Mouse (Mus musculus) retina, embryonic 14.5 days (tissue): ENCODE measurements around the gene Coq8a.

Source experiments
- DNase-seq: peaks from one replicate; pipeline ENCODE4 v3.0.0-alpha.2; 2015; ENCODE audit warnings: low spot score

Coq8a gene

DNA sequence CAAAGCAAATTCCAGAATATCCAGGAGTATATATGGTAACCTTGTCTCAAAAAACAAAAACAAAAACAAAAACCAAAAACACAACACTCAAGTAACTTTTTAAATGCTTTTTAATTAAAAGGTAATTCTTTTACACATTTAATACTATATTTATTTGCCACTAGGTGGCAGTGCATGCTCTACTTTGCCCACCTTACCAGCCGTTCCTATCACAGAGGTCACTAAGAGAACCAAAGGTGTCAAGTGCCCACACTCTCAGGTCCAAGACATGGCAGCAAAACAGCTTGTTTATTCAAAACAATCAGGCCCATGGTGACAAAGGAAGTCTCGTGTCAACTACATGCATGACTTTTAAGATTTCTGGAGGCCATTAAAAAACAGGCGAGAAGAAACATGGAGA, 24.2 kb downstream of the Coq8a start:
- peak; percentile 76 for DNase-seq

DNA sequence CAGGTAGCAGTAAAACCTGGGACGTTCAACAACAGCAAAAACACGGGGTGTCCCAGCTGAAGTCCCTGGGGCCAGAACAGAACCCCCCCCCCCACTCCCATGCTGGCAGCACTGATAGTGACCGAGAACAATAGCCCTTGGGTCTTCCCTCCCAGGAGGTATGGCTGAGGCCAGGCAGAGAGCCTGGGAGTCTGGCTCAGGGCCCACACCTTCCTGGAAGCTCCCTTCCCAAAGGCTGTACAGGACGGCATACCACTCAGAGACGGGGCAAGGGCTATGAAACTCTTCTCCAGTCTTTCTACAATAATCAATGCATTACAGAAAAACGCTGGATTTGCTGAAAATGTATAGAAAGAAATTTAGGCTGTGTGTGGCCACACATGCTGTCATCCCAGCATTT, 24.7 kb downstream of the Coq8a start:
- DNase-seq: no peak

DNA sequence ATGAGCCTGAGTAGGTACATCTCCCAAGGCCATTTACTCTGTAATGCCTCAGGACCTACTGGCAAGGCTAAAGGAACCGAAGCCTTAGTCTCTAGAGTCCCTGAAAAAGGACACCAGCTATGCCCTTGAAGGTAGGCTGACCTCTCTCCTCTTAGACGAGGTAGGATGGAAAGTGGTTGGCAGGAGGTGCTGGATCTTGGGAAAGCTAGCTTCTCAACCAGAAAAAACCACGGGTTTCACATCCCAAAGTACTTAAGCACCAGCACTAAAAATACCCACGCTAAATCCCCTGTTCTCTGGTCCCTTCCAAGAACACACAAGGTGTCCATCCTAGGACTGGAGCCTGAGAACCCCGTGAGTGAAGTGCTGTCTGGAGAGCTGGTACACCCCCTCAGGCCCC, 26.4 kb downstream of the Coq8a start:
- DNase-seq: no peak

DNA sequence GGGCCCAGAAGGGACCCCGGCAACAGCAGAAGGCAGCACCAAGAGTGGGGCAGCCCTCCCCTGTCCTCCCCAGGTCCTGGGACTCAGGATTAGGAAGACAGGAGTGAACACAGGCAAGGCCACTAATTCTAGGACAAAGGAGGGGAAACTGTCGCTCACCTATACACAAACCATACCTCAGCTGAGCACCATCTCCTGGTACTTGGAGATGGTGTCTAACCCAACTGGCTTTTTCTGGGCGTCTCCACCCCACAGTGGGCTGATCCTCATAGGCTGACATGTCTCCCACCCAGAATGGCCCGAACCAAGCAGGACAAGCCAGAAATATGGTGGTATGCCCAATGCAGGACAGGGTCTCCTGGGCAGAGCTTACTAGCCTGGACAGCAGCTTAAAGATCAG, 26.8 kb downstream of the Coq8a start:
- no peak for DNase-seq

GRCm38 (mm10) chr1:180171883-180172282, 27.5 kb downstream of the Coq8a start:
- DNase-seq: no peak

- DNase-seq: no peak
These were observed 29.3 kb downstream of the Coq8a start for GRCm38 (mm10) chr1:180170071-180170470.

GRCm38 (mm10) chr1:180169161-180169560, 30.2 kb downstream of the Coq8a start:
- DNase-seq: no peak

- no peak for DNase-seq
These were observed 31.1 kb downstream of the Coq8a start for GRCm38 (mm10) chr1:180168294-180168693.

DNA sequence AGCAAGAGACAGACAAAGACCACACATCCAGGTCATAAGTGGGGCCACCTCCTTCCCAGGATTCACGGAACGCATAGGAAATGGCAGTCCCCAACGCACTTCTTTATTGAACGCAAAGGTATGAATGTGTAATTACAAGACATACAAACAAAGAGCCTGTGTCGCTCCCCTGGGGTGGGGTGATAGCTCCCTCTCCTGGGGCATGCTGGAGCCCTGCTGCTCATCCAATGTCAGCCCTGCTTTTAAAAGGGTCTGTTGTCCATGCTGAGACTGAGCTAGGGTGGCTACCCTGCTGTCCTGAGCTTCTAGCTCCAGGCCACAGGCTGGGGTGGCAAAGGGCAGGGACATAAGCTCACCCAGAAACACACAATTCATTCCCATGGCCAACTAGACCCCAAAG, 32.9 kb downstream of the Coq8a start:
- no peak for DNase-seq

GRCm38 (mm10) chr1:180162986-180163385, 36.4 kb downstream of the Coq8a start:
- DNase-seq: no peak

DNA sequence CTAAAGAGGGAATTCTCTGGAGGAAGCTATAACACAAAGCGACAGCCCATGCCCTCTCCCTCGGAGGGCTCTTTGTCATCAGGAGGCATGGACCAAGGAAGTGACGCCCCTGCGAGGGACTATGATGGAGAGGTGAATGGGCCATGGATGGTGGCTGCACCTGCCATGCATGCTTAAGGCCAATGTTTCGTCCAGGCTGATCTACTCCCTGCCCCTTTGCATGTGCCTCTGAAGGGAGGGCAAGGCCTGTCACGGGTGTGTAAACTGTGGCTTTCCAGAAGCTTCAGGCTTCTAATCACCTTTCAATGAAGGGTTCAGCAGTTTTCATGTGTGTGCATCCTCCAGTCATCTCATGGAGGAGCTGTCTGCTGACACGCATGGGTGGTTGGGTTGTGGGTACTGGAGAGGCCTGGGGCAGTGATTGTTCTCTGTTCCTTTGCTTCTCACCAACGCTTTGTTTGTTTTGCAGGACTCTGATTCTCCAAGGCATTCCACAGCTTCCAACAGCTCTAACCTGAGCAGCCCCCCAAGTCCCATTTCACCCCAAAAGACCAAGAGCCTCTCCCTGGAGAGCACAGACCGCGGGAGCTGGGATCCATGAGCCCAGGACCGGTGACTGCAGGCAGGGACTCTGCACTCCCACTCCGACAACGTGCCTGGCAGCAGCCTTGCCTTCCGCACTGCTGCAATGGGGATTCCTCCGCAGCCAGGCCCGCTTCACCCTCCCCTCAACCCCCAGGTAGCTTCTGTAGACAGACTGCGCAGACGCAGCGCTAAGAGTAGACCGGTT, 37.6 kb downstream of the Coq8a start:
- no peak for DNase-seq

DNA sequence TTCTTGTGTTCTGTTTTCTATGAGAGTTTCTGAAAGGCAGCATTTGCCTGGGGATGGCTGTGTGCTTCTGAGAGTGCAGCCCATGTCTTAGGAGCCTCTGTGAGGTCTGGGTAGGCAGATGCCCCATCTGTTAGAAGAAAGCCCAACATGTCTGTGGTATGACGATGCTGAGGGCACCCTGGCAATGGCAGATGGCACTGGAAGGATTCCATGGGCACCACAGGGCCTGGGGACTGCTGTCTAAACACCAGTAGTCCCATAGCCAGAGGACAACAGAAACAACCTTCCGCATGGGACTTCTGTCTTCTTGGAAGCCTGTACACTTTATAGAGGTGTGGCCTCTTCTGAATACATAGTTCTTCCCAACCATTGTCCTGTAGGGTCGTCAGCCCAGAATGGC, 38.2 kb downstream of the Coq8a start:
- DNase-seq: no peak

GRCm38 (mm10) chr1:180160545-180160944, 38.9 kb downstream of the Coq8a start:
- DNase-seq: no peak

GRCm38 (mm10) chr1:180158648-180159047, 40.8 kb downstream of the Coq8a start:
- DNase-seq: no peak

DNA sequence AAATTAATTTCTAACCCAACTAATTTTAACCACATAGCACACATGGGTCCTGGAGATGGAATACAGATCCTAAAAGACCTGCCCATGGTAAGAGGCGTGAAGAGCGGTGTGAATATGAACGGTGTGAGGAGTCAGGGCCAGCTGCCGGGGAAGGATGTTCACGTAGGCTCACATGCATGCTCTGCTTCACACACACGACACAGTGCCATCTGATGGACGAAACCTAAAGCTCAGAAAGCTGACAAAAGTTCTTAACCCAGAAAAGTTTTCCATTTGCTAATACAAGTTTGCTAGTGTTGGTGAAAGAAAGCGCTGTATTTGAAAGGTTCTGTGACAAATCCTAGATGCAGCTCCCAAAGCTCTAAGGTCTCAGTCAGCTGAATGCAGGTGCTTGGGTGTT, 48.2 kb downstream of the Coq8a start:
- no peak for DNase-seq

DNA sequence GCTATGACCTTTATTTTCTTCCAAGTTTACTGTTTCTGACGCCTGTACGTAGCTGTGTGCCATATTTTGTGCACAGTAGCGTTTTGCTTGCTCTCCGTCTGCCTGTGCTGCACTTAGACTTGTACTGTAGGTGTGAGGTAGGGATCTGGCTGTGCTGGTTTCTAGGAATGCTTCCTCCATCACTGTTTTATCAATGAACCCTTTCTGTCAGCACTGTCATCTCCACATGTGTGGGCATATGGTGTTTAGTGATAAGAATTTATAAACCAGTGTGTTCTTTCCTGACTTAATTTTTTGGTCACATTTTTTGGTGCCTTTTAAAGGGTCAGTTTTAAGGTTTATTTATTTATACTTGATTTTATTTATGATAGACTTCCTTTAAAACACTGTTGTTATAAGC, 50.8 kb downstream of the Coq8a start:
- no peak for DNase-seq

- DNase-seq: no peak
These were observed 51.4 kb downstream of the Coq8a start for GRCm38 (mm10) chr1:180148036-180148435.

DNA sequence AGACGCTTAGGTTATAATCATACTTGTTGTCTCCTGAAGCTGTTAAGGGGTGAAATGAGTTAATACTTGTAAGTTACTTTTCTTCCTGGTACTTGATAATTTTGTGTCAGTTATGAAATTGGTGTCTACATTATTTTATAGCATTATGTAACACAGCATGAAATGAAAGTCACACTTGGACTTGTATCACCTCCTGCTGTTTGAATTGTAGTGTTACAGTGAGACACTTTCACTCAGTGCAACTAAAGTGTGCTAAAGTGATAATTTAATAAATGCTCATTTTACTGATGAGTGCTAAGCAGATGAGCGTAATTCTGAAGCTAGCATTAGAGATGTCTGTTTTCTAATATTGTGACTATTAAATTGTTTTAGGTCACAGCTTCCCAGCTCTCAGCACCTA, 58.4 kb downstream of the Coq8a start:
- no peak for DNase-seq

DNA sequence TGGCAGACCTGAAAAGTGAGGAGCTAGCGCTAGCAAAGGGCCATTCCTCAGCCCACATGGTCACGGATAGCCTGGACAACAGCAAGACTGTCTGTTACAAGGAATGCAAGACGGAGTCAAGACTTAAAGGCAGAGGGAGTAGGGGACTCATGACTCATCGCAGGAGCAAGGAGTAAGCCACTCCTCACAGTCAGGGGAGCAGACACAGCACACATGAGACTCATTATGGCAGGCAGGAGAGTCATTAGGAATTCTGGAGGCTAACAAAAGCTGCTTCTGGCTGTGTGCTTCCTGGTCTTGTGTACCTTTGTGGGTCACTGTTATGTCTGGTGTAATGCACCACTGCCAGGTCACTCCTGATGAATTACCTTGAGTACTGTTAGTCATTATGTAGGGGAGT, 60.2 kb downstream of the Coq8a start:
- no peak for DNase-seq

DNA sequence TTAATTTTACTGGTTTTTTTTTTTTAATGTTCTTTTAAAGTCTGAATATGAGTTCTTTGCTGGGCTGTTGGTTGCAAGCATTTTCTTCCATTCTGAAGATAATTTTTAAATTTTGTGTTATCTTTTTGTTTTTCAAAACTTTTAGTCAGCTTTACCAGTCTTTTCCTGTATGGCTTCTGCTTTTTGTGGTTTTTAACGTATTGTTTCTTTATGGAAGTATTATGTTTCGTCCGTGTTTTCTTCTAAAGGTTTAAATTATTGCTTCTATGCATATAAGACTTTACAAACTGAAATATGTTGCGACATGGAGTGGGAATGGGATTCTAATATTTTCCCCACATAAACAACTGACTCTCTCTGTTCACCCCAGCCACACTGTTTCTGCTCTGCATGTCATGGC, 67.2 kb downstream of the Coq8a start:
- DNase-seq: no peak

GRCm38 (mm10) chr1:180131402-180131801, 68.0 kb downstream of the Coq8a start:
- no peak for DNase-seq

DNA sequence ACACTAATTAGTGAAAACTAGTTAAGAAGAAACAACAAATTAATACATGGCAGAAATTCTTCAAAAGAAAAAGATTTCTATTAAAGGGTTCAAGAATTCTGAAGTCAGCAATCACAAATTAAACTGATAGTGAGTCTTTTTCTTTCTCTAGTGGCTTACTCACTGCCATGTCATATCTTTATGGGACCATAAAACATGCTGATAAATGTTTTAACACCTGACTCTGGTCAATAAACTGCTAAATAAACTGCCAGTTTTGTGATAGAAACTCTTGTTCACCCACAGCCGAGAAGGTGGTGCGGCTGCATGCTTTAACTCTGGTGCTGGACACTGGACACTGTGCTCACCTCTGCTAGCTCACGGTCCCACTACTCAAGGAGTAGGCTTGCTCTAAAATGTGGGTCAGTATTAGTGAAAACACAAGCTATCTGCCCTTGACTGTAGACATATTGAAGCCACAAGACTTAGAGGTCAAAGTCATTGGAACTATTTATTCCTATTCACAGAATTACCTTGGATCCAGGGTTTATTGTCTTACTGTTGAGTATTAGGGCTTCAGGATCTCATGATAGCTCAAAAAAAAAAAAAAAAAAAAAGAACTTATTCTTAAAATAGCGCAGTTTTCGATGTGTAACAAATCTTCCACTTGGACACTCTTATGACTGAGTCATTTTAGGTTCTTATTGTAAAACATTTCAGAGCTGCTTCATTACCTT, 71.2 kb downstream of the Coq8a start:
- no peak for DNase-seq

GRCm38 (mm10) chr1:180118233-180118632, 81.2 kb downstream of the Coq8a start:
- DNase-seq: peak; percentile 11

DNA sequence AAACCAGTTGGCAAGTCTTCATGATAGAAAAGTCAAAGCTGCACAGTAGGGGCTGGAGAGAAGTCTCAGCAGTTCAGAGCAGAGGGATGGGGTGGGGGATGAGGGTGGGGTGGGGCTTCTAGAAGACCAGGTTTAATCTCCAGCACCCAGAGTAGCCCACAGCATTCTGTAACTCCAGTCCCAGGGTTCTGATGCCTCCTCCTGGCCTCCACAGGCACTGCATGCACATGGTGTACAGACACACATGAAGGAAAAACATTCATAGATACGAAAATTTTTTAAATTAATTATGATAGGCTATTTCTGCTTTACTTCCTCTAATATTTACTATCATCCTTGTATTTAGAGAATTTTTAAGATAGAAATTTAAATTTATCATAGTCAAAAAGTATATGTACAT, 82.9 kb downstream of the Coq8a start:
- DNase-seq: peak; percentile 44
